Mouse (Mus musculus) lung, embryonic 16.5 days (tissue): ENCODE results near the gene Cd68. TPM values are rescaled to one million over a fixed set of nuclear protein-coding genes. Genes with fewer than 3 reads are reported as not detected.
"Not testable (repeated sequence)": the region's sequence is repeated elsewhere in the genome, so short reads cannot be mapped to it uniquely, and the experiment has no call there.

Experiments used
- ATAC-seq: fragments of 200-750 bp; cut with Nextera tagmentation; 2 replicates; pipeline ENCODE4 v1.8.0; 2017; ENCODE audit warnings: low read depth, mild to moderate bottlenecking, moderate library complexity
- H3K27ac ChIP-seq: fragments of 300-500 bp; sonication (generic); 2 replicates; pipeline ENCODE4 v1.5.1; 2014; ENCODE audit warnings: mild to moderate bottlenecking, control low read depth, low read length
- H3K27me3 ChIP-seq: fragments of 300-500 bp; sonication (generic); 2 replicates; pipeline ENCODE4 v1.6.1; 2014; ENCODE audit warnings: low read depth, low read length, mixed read lengths; ENCODE audit not compliant: control insufficient read depth, insufficient read depth
- H3K36me3 ChIP-seq: fragments of 300-500 bp; sonication (generic); 2 replicates; pipeline ENCODE4 v1.6.1; 2014; ENCODE audit warnings: low read length; ENCODE audit not compliant: control insufficient read depth, insufficient read depth
- H3K4me1 ChIP-seq: fragments of 300-500 bp; sonication (generic); replicated peaks from 2 replicates; pipeline ENCODE4 v1.6.1; 2014; ENCODE audit warnings: low read length, mixed read lengths; ENCODE audit not compliant: control insufficient read depth, insufficient read depth
- H3K4me2 ChIP-seq: fragments of 300-500 bp; sonication (generic); 2 replicates; pipeline ENCODE4 v1.6.1; 2014; ENCODE audit warnings: low read depth, low read length, control low read depth
- H3K4me3 ChIP-seq: fragments of 300-500 bp; sonication (generic); 2 replicates; pipeline ENCODE4 v1.5.1; 2014; ENCODE audit warnings: mild to moderate bottlenecking, low read length, control low read depth
- H3K9ac ChIP-seq: fragments of 300-500 bp; sonication (generic); 2 replicates; pipeline ENCODE4 v1.6.1; 2014; ENCODE audit warnings: low read length, control low read depth
- H3K9me3 ChIP-seq: fragments of 300-500 bp; sonication (generic); 2 replicates; pipeline ENCODE4 v1.6.1; 2016; ENCODE audit warnings: low read length; ENCODE audit not compliant: control insufficient read depth
- WGBS: fragments of 180-500 bp; shearing (Covaris S2); extraction: QIAGEN DNeasy Blood & Tissue Kit; methylation state at CpG from one replicate; pipeline ENCODE4 v1.1.7; 2014; 5-methylcytosine and 5-hydroxymethylcytosine counted together
- microRNA counts: library from miRNA; unstranded; fragments of <30 nt; microRNA quantifications from one replicate; lab custom pipeline; 2016
- microRNA-seq: library from miRNA; unstranded; fragments of <30 nt; microRNA quantifications from one replicate; pipeline ENCODE4, GENCODE M21; 2016
- polyA plus RNA-seq: library from polyadenylated mRNA; unstranded; fragments of >200 nt; fragmentation: Nextera tagmentation; extraction: Ambion mirVana; gene quantifications from 2 replicates; pipeline ENCODE4 v1.2.1, GENCODE M21; 2015

Cd68 gene
- polyA plus RNA-seq, 1 experiment from 2014 or later, result 19.2 TPM

- Histone ChIP-seq H3K4me3 (peak overlapping the region; percentile 61), H3K27me3 (peaks cover 2% of the 10 kb centered on the region; the same call in 1 of the 2 replicates), H3K9ac (peak overlapping the region; percentile 77), H3K27ac (no peak overlapping the region; the same call in 1 of the 2 replicates), H3K9me3 (no peaks in the 10 kb centered on the region), H3K36me3 (no peaks in the 10 kb centered on the region), H3K4me2 (peak overlapping the region; percentile 59), H3K4me1 (no peaks in the 10 kb centered on the region; the same call in 1 of the 2 replicates)
- WGBS, result 26% methylated on average over 6 of the region's 6 CpGs
- ATAC-seq, result peak; percentile 15; the same call in 1 of the 2 replicates
Observed at GRCm38 (mm10) chr11:69622406-69622805, 43.5 kb downstream of the Cd68 start.

- WGBS, result 2% methylated on average over 20 of the region's 20 CpGs
Observed at GRCm38 (mm10) chr11:69621571-69622268, 44.2 kb downstream of the Cd68 start, which contains the start of gene Sat2. TSS of gene Sat2 (plus strand) at chr11:69622024.

GRCm38 (mm10) chr11:69620394-69621081, 45.4 kb downstream of the Cd68 start:
- Histone ChIP-seq H3K4me1 (no peaks in the 10 kb centered on the region; the same call in 1 of the 2 replicates), H3K9ac (no peak overlapping the region), H3K36me3 (no peaks in the 10 kb centered on the region), H3K4me2 (no peak overlapping the region), H3K4me3 (no peak overlapping the region), H3K27me3 (peaks cover 3% of the 10 kb centered on the region; the same call in 1 of the 2 replicates), H3K9me3 (no peaks in the 10 kb centered on the region), H3K27ac (no peak overlapping the region)
- ATAC-seq, result no peak
- 62% methylated on average over 7 of the region's 7 CpGs for WGBS

More at GRCm38 (mm10) chr11:69621571-69622268, 44.2 kb downstream of the Cd68 start, which contains the start of gene Sat2:
- H3K27me3 ChIP-seq, result peaks cover 2% of the 10 kb centered on the region; the same call in 1 of the 2 replicates
- H3K27ac ChIP-seq, result peak within 1 kb of the TSS; percentile 38
- ATAC-seq, result peak; percentile 93
- H3K36me3 ChIP-seq, result no peaks in the 10 kb centered on the region
- peak within 1 kb of the TSS; percentile 61 for H3K4me3 ChIP-seq
- no peaks in the 10 kb centered on the region; the same call in 1 of the 2 replicates for H3K4me1 ChIP-seq
- H3K9ac ChIP-seq, result peak within 1 kb of the TSS; percentile 77
- H3K9me3 ChIP-seq, result no peaks in the 10 kb centered on the region
- peak within 1 kb of the TSS; percentile 59 for H3K4me2 ChIP-seq

GRCm38 (mm10) chr11:69617805-69618204, 48.1 kb downstream of the Cd68 start, which contains the start of gene Shbg:
TSS of gene Shbg (minus strand) at chr11:69617905.
- Histone ChIP-seq H3K9me3 (no peaks in the 10 kb centered on the region), H3K36me3 (no peaks in the 10 kb centered on the region), H3K4me2 (no peak within 1 kb of the TSS), H3K4me1 (peaks cover 3% of the 10 kb centered on the region; the same call in 1 of the 2 replicates), H3K4me3 (no peak within 1 kb of the TSS), H3K27me3 (peaks cover 4% of the 10 kb centered on the region; the same call in 1 of the 2 replicates), H3K9ac (no peak within 1 kb of the TSS), H3K27ac (no peak within 1 kb of the TSS)
- no peak for ATAC-seq
- WGBS, result 56% methylated on average over 5 of the region's 5 CpGs

- peaks cover 4% of the 10 kb centered on the region; the same call in 1 of the 2 replicates for H3K27me3 ChIP-seq
- no peaks in the 10 kb centered on the region for H3K9me3 ChIP-seq
- no peak for ATAC-seq
- H3K4me2 ChIP-seq, result no peak overlapping the region
- H3K27ac ChIP-seq, result no peak overlapping the region
- WGBS, result 38% methylated on average over 10 of the region's 10 CpGs
- H3K36me3 ChIP-seq, result no peaks in the 10 kb centered on the region
- no peak overlapping the region for H3K4me3 ChIP-seq
- peaks cover 3% of the 10 kb centered on the region; the same call in 1 of the 2 replicates for H3K4me1 ChIP-seq
- H3K9ac ChIP-seq, result no peak overlapping the region
Observed at GRCm38 (mm10) chr11:69616781-69617180, 49.2 kb downstream of the Cd68 start.

- ATAC-seq, H3K27ac ChIP-seq, H3K27me3 ChIP-seq, H3K36me3 ChIP-seq, H3K4me1 ChIP-seq, H3K9me3 ChIP-seq, H3K9ac ChIP-seq: not testable (repeated sequence)
- H3K4me3 ChIP-seq, result 0 out of 2 replicates have a peak overlapping the region, but pooled peaks have one; percentile 5
- 42% methylated on average over 11 of the region's 11 CpGs for WGBS
- H3K4me2 ChIP-seq, result peak overlapping the region; percentile 48; the same call in 1 of the 2 replicates
Observed at GRCm38 (mm10) chr11:69614257-69614588, 51.7 kb downstream of the Cd68 start.

MicroRNA genes within 50 kb of the gene (microRNA counts, 519-probe panel; counts per million panel counts)
- microRNA mmu-miR-1934 (lab: Ali Mortazavi, UCI) (not detected), microRNA mmu-miR-467f (lab: Ali Mortazavi, UCI) (2,644 counts per million, percentile 48 among the panel's probes with 10 or more counts)

Small RNA genes lying within 50 kb of the gene (microRNA-seq; reads per million reads assigned to microRNA genes)
- gene Mir1934, result 4.0 reads per million, percentile 15 among the genes with 10 or more reads in this experiment
- gene Mir467f, result not detected

Other genes starting within 250 kb of the Cd68 start
- gene Dnah2, start 117.0 kb downstream of the Cd68 start, polyA plus RNA-seq, result 1.9 TPM in 2 replicates
- gene Efnb3, start 105.9 kb downstream of the Cd68 start, polyA plus RNA-seq, result 5.6 and 5.7 TPM in 2 replicates
- 26.2 and 29.2 TPM in 2 replicates for gene Wrap53, start 85.9 kb downstream of the Cd68 start, polyA plus RNA-seq
- 141 and 154 TPM in 2 replicates for gene Trp53, start 85.8 kb downstream of the Cd68 start, polyA plus RNA-seq
- 10.5 and 12.7 TPM in 2 replicates for gene Atp1b2, start 60.2 kb downstream of the Cd68 start, polyA plus RNA-seq
- gene Shbg, start 48.2 kb downstream of the Cd68 start, polyA plus RNA-seq, result 0.15 TPM in 1 of 2 replicates, not detected in the other
- gene Sat2, start 44.1 kb downstream of the Cd68 start, polyA plus RNA-seq, result 15.2 and 19.2 TPM in 2 replicates
- gene Fxr2, start 33.2 kb downstream of the Cd68 start, polyA plus RNA-seq, result 22.2 and 22.6 TPM in 2 replicates
- 0.54 TPM in 1 of 2 replicates, not detected in the other for gene Sox15, start 10.8 kb downstream of the Cd68 start, polyA plus RNA-seq
- 65.5 and 71.0 TPM in 2 replicates for gene Mpdu1, start 3.5 kb downstream of the Cd68 start, polyA plus RNA-seq
- 539 and 624 TPM in 2 replicates for gene Eif4a1, start 6.3 kb upstream of the Cd68 start, polyA plus RNA-seq
- gene Senp3, start 15.9 kb upstream of the Cd68 start, polyA plus RNA-seq, result 69.3 and 70.6 TPM in 2 replicates
- gene Tnfsf13, start 19.6 kb upstream of the Cd68 start, polyA plus RNA-seq, result 0.89 and 1.2 TPM in 2 replicates
- gene Tnfsf12, start 29.7 kb upstream of the Cd68 start, polyA plus RNA-seq, result 10.6 and 12.8 TPM in 2 replicates
- gene Tnfsfm13, start 29.9 kb upstream of the Cd68 start, polyA plus RNA-seq, result 5.0 and 5.4 TPM in 2 replicates
- gene Polr2a, start 92.5 kb upstream of the Cd68 start, polyA plus RNA-seq, result 24.1 and 25.3 TPM in 2 replicates
- gene Slc35g3, start 95.8 kb upstream of the Cd68 start, polyA plus RNA-seq, result 0.36 and 0.64 TPM in 2 replicates
- 3.5 and 4.9 TPM in 2 replicates for gene Zbtb4, start 99.8 kb upstream of the Cd68 start, polyA plus RNA-seq
- 18.6 and 20.7 TPM in 2 replicates for gene Chrnb1, start 129.8 kb upstream of the Cd68 start, polyA plus RNA-seq
- gene Fgf11, start 135.7 kb upstream of the Cd68 start, polyA plus RNA-seq, result 1.0 and 1.7 TPM in 2 replicates
- gene Tmem102, start 139.5 kb upstream of the Cd68 start, polyA plus RNA-seq, result 6.5 and 8.6 TPM in 2 replicates
- not detected in 2 replicates for gene Gm39566, start 149.1 kb upstream of the Cd68 start, polyA plus RNA-seq
- not detected in 2 replicates for gene Spem2, start 152.3 kb upstream of the Cd68 start, polyA plus RNA-seq
- gene Spem1, start 156.0 kb upstream of the Cd68 start, polyA plus RNA-seq, result not detected in 2 replicates
- gene Nlgn2, start 171.6 kb upstream of the Cd68 start, polyA plus RNA-seq, result 4.4 and 5.0 TPM in 2 replicates
- 443 and 452 TPM in 2 replicates for gene Tmem256, start 172.4 kb upstream of the Cd68 start, polyA plus RNA-seq
- 115 and 137 TPM in 2 replicates for gene Plscr3, start 180.2 kb upstream of the Cd68 start, polyA plus RNA-seq
- gene Tnk1, start 192.6 kb upstream of the Cd68 start, polyA plus RNA-seq, result 10.8 and 11.8 TPM in 2 replicates
- gene Tmem95, start 211.9 kb upstream of the Cd68 start, polyA plus RNA-seq, result not detected in 2 replicates
- gene Kctd11, start 215.3 kb upstream of the Cd68 start, polyA plus RNA-seq, result 10.9 and 11.4 TPM in 2 replicates
- gene Acap1, start 229.4 kb upstream of the Cd68 start, polyA plus RNA-seq, result 2.1 and 3.8 TPM in 2 replicates
- gene 2810408A11Rik, start 234.8 kb upstream of the Cd68 start, polyA plus RNA-seq, result 7.9 and 8.6 TPM in 2 replicates
- 5.7 and 6.4 TPM in 2 replicates for gene Neurl4, start 234.9 kb upstream of the Cd68 start, polyA plus RNA-seq
- gene Gps2, start 247.7 kb upstream of the Cd68 start, polyA plus RNA-seq, result 85.1 and 87.8 TPM in 2 replicates